Mouse (Mus musculus) liver, embryonic 14.5 days (tissue): ENCODE results near the gene Gbp10.
"Not testable (repeated sequence)": the region's sequence is repeated elsewhere in the genome, so short reads cannot be mapped to it uniquely, and the experiment has no call there.

Source experiments
- CTCF ChIP-seq: IDR thresholded peaks from 2 replicates; pipeline ENCODE4 v1.5.1; 2016; ENCODE audit warnings: antibody characterized with exemption, low read depth, control low read depth
- EP300 ChIP-seq: IDR thresholded peaks from 2 replicates; pipeline ENCODE4 v1.6.1; 2016; ENCODE audit warnings: antibody characterized with exemption, low read depth

DNA sequence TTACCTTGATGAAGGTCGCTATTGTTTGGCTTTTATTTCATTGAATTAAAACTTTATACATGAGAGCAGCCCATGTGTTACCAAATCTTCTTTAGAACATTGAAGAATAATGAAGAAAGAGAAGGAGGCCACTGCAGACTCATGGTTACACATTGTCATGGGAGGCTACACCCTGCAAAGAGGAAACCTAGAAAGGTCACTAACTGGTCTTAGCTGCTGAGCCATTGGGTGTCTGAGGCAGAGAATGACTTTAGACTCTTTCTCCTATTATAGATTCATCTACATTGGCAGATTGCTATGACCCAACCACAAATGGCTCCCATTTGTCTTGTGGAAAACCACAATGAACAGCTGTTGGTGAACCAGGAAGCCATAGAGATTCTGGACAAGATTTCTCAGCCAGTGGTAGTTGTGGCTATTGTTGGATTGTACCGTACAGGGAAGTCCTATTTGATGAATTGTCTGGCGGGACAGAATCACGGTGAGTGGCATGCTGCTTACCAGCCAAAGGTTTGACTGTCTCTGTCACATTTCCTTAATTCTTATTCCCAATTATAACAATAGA, 38.5 kb downstream of the Gbp10 start:
- not testable (repeated sequence) for TF ChIP-seq CTCF, EP300
